Mouse (Mus musculus) MEL (cell line): ENCODE measurements around the gene Ccdc155. TPM values are rescaled to one million over a fixed set of nuclear protein-coding genes. Genes with fewer than 3 reads are reported as not detected.
"Not testable (repeated sequence)": the region's sequence is repeated elsewhere in the genome, so short reads cannot be mapped to it uniquely, and the experiment has no call there.

Experiments
- DNase-seq: peaks from one replicate; pipeline ENCODE4 v3.0.0; 2011; ENCODE audit warnings: low read depth, low spot score
- H3K27ac ChIP-seq: 2 replicates; pipeline ENCODE4 v1.5.1; 2012; ENCODE audit warnings: low read depth, mild to moderate bottlenecking, control low read depth, low read length, moderate library complexity; ENCODE audit not compliant: control insufficient read depth
- H3K27me3 ChIP-seq, 2 experiments: fragments of 150-350 bp in 1 of 2; sonication (generic) in 1 of 2; 2 replicates each; pipeline ENCODE4 v1.6.1; 2012; ENCODE audit warnings: low read length in 2 of 2, mild to moderate bottlenecking in 2 of 2, improper control_type of control experiment in 1 of 2, moderate library complexity in 1 of 2; ENCODE audit not compliant: insufficient read depth in 2 of 2, control insufficient read depth in 1 of 2
- H3K36me3 ChIP-seq, 2 experiments: 2 replicates each; pipeline ENCODE4 v1.6.1; 2012 to 2014; ENCODE audit warnings: low read length in 2 of 2, improper control_type of control experiment in 1 of 2, inconsistent platforms in 1 of 2, mild to moderate bottlenecking in 1 of 2; ENCODE audit not compliant: insufficient read depth in 2 of 2, control insufficient read depth in 1 of 2
- H3K4me1 ChIP-seq, 2 experiments: fragments of 150-350 bp in 1 of 2; sonication (generic) in 1 of 2; 2 replicates each; pipeline ENCODE4 v1.6.1; 2012; ENCODE audit warnings: low read length in 2 of 2, improper control_type of control experiment in 1 of 2, mild to moderate bottlenecking in 1 of 2; ENCODE audit not compliant: insufficient read depth in 2 of 2, control insufficient read depth in 1 of 2
- H3K4me3 ChIP-seq, 2 experiments: fragments of 150-350 bp in 1 of 2; sonication (generic) in 1 of 2; 2 replicates each; pipeline ENCODE4 v1.5.1; 2012; ENCODE audit warnings: low read depth in 2 of 2, low read length in 2 of 2, mild to moderate bottlenecking in 2 of 2, moderate library complexity in 2 of 2, control low read depth in 1 of 2, improper control_type of control experiment in 1 of 2; ENCODE audit not compliant: control insufficient read depth in 1 of 2, insufficient read depth in 1 of 2
- H3K79me2 ChIP-seq: 2 replicates; pipeline ENCODE4 v1.6.1; 2012; ENCODE audit warnings: mild to moderate bottlenecking, low read length, moderate library complexity; ENCODE audit not compliant: control insufficient read depth, poor library complexity, insufficient read depth
- H3K9ac ChIP-seq: 2 replicates; pipeline ENCODE4 v1.6.1; 2012; ENCODE audit warnings: low read depth, mild to moderate bottlenecking, control low read depth, low read length, moderate library complexity; ENCODE audit not compliant: control insufficient read depth, poor library complexity, severe bottlenecking
- H3K9me3 ChIP-seq: fragments of 150-350 bp; sonication (generic); replicated peaks from 2 replicates; pipeline ENCODE4 v1.6.1; 2012; ENCODE audit warnings: mild to moderate bottlenecking, low read length, improper control_type of control experiment, moderate library complexity; ENCODE audit not compliant: insufficient read depth
- CTCF ChIP-seq, 3 experiments: IDR thresholded peaks in 2 of 3; conservative IDR thresholded peaks in 1 of 3; 2 replicates each; pipeline ENCODE4 v1.5.1; 2011 to 2012; ENCODE audit warnings: low read length in 3 of 3, low read depth in 2 of 3, mild to moderate bottlenecking in 2 of 3, improper control_type of control experiment in 1 of 3, inconsistent platforms in 1 of 3, mixed read lengths in 1 of 3, moderate library complexity in 1 of 3; ENCODE audit not compliant: control insufficient read depth in 1 of 3, insufficient read depth in 1 of 3, poor library complexity in 1 of 3, severe bottlenecking in 1 of 3
- HCFC1 ChIP-seq: IDR thresholded peaks from 2 replicates; pipeline ENCODE4 v1.6.1; 2012; ENCODE audit warnings: low read depth, mild to moderate bottlenecking, inconsistent platforms, low read length, improper control_type of control experiment, moderate library complexity
- JUND ChIP-seq: IDR thresholded peaks from 2 replicates; pipeline ENCODE4 v1.6.1; 2011; ENCODE audit warnings: low read depth, mild to moderate bottlenecking, improper control_type of control experiment, low read length
- KAT2A ChIP-seq: conservative IDR thresholded peaks from 2 replicates; pipeline ENCODE4 v1.6.1; 2012; ENCODE audit warnings: low read depth, low read length, improper control_type of control experiment, inconsistent platforms
- MAFK ChIP-seq: IDR thresholded peaks from 2 replicates; pipeline ENCODE4 v1.6.1; 2011; ENCODE audit warnings: low read depth, mild to moderate bottlenecking, low read length, improper control_type of control experiment, borderline replicate concordance
- MEF2A ChIP-seq: IDR thresholded peaks from 2 replicates; pipeline ENCODE4 v1.6.1; 2014; ENCODE audit warnings: low read depth, mild to moderate bottlenecking, inconsistent platforms, low read length, improper control_type of control experiment; ENCODE audit not compliant: poor library complexity, insufficient replicate concordance, severe bottlenecking; ENCODE audit errors: extremely low read depth
- MYC ChIP-seq: IDR thresholded peaks from 2 replicates; pipeline ENCODE4 v1.6.1; 2011; ENCODE audit warnings: low read depth, mild to moderate bottlenecking, low read length, improper control_type of control experiment, moderate library complexity
- NELFE ChIP-seq: IDR thresholded peaks from 2 replicates; pipeline ENCODE4 v1.6.1; 2011; ENCODE audit warnings: low read depth, low read length, improper control_type of control experiment
- POLR2A ChIP-seq, 2 experiments: IDR thresholded peaks; 2 replicates each; pipeline ENCODE4 v1.6.1; 2011 to 2012; ENCODE audit warnings: low read length in 2 of 2, mild to moderate bottlenecking in 2 of 2, control low read depth in 1 of 2, improper control_type of control experiment in 1 of 2, low read depth in 1 of 2, moderate library complexity in 1 of 2; ENCODE audit not compliant: control insufficient read depth in 1 of 2, insufficient read depth in 1 of 2, poor library complexity in 1 of 2
- SMC3 ChIP-seq: IDR thresholded peaks from 2 replicates; pipeline ENCODE4 v1.6.1; 2011; ENCODE audit warnings: low read depth, low read length, improper control_type of control experiment
- TBP ChIP-seq: IDR thresholded peaks from 2 replicates; pipeline ENCODE4 v1.8.0; 2011; ENCODE audit warnings: low read depth, low read length, improper control_type of control experiment
- TCF12 ChIP-seq: IDR thresholded peaks from 2 replicates; pipeline ENCODE4 v1.6.1; 2014; ENCODE audit warnings: low read depth, mild to moderate bottlenecking, inconsistent platforms, low read length, improper control_type of control experiment, moderate library complexity
- ZKSCAN1 ChIP-seq: IDR thresholded peaks from 2 replicates; pipeline ENCODE4 v1.6.1; 2012; ENCODE audit warnings: low read depth, mild to moderate bottlenecking, inconsistent platforms, low read length, improper control_type of control experiment, moderate library complexity
- polyA plus RNA-seq, 2 experiments: library from polyadenylated mRNA; stranded (reverse) in 1 of 2; unstranded in 1 of 2; fragments of >175 nt in 1 of 2; fragments of >200 nt in 1 of 2; gene quantifications; 2 replicates each; pipeline versions ENCODE4 v1.2.1 to v1.2.4; 2012; ENCODE audit warnings: low replicate concordance in 2 of 2, low read depth in 1 of 2; ENCODE audit not compliant: insufficient read length in 2 of 2, insufficient read depth in 1 of 2, missing spikeins in 1 of 2
- total RNA-seq: library from RNA; depleted of rRNA; stranded (reverse); fragments of 300-350 nt; gene quantifications from 2 replicates; pipeline ENCODE4 v1.2.3, GENCODE M21; 2012

Gene Ccdc155
- total and polyA plus RNA-seq, 3 experiments, result 0.27 to 0.38 TPM; not detected in 1

DNA sequence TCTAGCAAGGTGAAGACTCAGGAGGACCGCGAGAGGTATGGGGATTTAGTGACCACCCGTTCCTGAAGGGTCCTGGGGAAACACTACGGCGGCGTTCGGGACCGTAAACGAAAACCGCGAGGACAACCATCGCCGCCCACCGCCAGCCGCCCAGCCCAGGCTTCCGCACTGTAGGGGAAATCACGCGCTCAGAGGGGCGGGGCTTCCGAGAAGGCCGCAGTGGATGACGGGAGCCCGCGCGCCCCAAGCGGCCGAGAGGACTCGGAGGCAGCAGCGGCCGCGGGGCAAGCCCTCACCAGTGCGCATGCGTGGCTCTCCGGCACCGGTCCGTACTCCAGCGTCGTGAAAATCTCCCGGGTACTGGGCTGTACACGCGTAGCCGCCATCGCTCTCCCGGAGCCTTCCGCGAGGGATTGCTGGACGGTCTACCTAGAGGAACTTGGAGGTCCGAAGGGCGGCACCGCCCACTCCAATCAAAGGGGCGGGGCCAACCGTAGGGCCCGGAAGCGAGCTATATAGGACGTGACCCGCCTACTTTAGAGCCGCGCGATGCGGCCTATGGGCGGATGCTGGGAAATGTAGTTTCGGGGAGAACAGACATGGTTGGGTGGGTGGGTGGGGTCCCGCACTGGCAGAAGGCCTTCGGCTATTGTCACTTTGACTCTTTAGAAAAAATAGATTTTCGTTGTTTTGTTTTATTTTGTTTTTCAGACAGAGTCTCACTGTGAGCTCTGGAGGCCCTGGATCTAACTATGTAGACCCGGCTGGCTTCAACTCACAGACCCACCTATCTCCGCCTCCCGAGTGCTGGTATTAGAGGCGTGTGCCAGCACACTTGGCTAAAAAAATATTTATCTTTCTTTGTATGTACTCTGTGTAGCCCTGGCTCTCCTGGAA, 50.3 kb downstream of the Ccdc155 start, which contains the start of the genes Pih1d1 and Aldh16a1 (continued):
- no peak for TF ChIP-seq MEF2A
- peak; percentile 81 for TF ChIP-seq HCFC1
- TF ChIP-seq KAT2A, result peak; percentile 65
- TF ChIP-seq NELFE, result peak; percentile 98
- no peak for TF ChIP-seq ZKSCAN1

DNA sequence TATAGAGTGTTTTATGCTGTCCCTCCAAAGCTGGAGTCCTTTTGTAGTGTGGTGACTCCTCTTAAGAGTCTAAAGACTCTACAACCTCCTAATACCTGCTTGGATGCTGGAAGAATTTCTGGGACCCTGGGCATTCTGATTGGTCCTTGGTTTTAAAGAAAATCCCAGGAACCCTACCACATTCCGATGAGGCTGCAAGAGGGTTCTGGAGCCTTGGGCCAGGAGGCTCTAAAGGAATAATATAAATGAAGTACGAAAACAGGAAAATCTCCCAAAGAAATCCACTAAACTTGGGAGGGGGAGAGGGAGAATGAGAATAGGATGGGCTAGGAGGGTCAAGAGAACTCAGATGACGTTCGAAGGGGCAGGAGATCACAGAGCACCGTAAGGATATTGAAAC, 51.1 kb downstream of the Ccdc155 start:
- peak overlapping the region; percentile 99 for H3K9ac ChIP-seq
- peak overlapping the region; percentile 84 to 85 for H3K4me3 ChIP-seq
- peak overlapping the region; percentile 92 for H3K27ac ChIP-seq
- peaks cover 4 to 12% of the 10 kb centered on the region in 2 experiments; a peak in 3 of 4 replicates for H3K4me1 ChIP-seq
- H3K79me2 ChIP-seq, result peaks cover 7% of the 10 kb centered on the region; the same call in 1 of the 2 replicates
- DNase-seq, result peak; percentile 24
- H3K9me3 ChIP-seq, result no peaks in the 10 kb centered on the region
- H3K27me3 ChIP-seq, result no peaks in the 10 kb centered on the region
- peaks cover 0 to 7% of the 10 kb centered on the region in 2 experiments; a peak in 2 of 4 replicates for H3K36me3 ChIP-seq
- no peak for TF ChIP-seq TCF12
- TF ChIP-seq ZKSCAN1, result no peak
- no peak for TF ChIP-seq KAT2A
- TF ChIP-seq CTCF (IDR thresholded peaks at IDR 0.05 in 2 of 3, conservative IDR thresholded peaks at IDR 0.05 in 1 of 3; ENCODE audit: control insufficient read depth in 1 of 3, insufficient read depth in 1 of 3, low read depth in 2 of 3, low read length in 3 of 3, poor library complexity in 1 of 3, severe bottlenecking in 1 of 3), result no peak
- no peak for TF ChIP-seq JUND
- no peak for TF ChIP-seq POLR2A (IDR thresholded peaks at IDR 0.05; ENCODE audit: control insufficient read depth in 1 of 2, insufficient read depth in 1 of 2, low read depth in 1 of 2, low read length in 2 of 2, poor library complexity in 1 of 2)
- TF ChIP-seq SMC3, result no peak

DNA sequence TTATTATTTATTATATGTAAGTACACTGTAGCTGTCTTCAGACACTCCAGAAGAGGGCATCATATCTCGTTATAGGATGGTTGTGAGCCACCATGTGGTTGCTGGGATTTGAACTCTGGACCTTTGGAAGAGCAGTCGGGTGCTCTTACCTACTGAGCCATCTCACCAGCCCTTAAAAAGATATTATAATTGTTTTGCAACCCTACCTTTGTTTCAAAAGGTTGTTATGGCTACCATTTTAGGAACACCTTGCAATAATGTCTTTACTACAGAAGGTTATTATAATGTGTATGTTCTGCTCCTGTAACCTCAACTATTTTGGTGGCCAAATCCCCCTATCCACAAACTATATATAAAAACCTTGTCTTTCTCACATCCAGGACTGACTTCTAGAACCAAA, 51.6 kb downstream of the Ccdc155 start:
- Histone ChIP-seq H3K4me1 (peaks cover 4 to 12% of the 10 kb centered on the region in 2 experiments; a peak in 3 of 4 replicates), H3K9ac (peak overlapping the region; percentile 99)
- H3K36me3 ChIP-seq, H3K4me3 ChIP-seq, H3K79me2 ChIP-seq, H3K9me3 ChIP-seq, H3K27me3 ChIP-seq, H3K27ac ChIP-seq: not testable (repeated sequence)
- 0 out of 2 replicates have a peak, but pooled peaks have one; percentile 37 for TF ChIP-seq MYC
- 0 out of 6 replicates have a peak, but pooled peaks of 1 of the 3 experiments have one; percentile 3 for TF ChIP-seq CTCF (IDR thresholded peaks at IDR 0.05 in 2 of 3, conservative IDR thresholded peaks at IDR 0.05 in 1 of 3; ENCODE audit: control insufficient read depth in 1 of 3, insufficient read depth in 1 of 3, low read depth in 2 of 3, low read length in 3 of 3, poor library complexity in 1 of 3, severe bottlenecking in 1 of 3)
- peak; percentile 24; the same call in 1 of the 2 replicates for TF ChIP-seq MAFK
- TF ChIP-seq TBP, result peak; percentile 94
- peak; percentile 31 for DNase-seq
